Mouse (Mus musculus) 3T3-L1 (cell line): ENCODE data around the gene Prss57.

ENCODE experiments used
- DNase-seq: peaks from one replicate; pipeline ENCODE4 v3.0.0-alpha.2; 2015; ENCODE audit warnings: low read depth, low spot score

Gene Prss57

DNA sequence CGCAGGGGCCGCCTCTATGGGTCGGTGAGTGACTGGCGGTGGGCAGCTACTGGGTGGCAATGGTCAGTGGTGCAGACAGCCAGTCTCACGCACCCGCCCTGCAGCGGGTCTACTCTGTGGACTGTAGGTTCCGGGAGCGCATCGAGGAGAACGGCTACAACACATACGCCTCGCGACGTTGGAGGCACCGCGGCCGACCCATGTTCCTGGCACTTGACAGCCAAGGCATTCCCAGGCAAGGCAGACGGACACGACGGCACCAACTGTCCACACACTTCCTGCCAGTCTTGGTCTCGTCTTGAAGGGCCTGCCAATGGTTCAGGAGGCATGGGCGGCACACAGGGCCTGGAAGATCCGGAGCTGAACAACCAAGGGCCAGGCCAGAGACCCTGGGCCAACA is 34.1 kb downstream of the Prss57 start:
- DNase-seq, result no peak

DNA sequence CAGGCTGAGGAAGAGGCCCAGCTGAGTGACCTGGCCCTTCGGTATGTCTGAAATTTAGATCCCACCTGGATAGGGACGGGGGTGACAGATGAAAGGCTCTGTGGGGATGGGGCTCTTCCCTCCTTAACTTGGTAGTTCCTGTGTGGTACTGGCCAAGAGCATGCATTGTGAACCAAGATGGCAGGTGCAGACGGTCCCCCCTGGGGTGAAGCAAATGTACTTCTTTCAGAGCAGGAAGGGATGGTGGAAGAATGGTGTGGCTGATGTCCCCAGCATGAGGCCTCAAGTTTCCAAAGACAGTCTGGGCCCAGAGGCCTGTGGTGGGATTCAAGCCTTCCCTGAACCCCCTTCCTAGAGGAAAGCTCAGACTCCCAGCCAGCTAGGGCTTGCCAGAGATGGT is 34.9 kb downstream of the Prss57 start:
- DNase-seq, result no peak

- no peak for DNase-seq
Measured at GRCm38 (mm10) chr10:79754856-79755516, 35.8 kb downstream of the Prss57 start, which contains the start of gene Fgf22. Gene Fgf22, plus strand, starts transcription at chr10:79755076.

GRCm38 (mm10) chr10:79748496-79748895 is 42.3 kb downstream of the Prss57 start:
- peak; percentile 8 for DNase-seq

DNA sequence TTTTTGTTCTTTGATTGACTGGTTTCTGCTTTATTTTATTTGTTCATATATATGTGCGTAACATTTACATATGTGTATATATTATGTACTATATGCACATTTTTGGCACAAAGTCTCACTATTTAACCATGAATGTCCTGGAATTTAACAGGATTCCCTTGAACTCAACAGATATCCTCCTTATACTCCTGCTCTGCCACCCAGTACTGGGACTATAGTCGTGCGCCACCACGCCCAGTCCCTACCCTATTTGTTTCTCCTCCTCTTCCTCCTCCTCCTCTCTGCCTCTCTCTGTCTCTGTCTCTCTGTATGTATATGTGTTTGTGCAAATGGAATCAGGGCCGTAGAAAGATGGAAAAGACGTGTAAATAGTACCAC is 44.0 kb downstream of the Prss57 start:
- DNase-seq, result no peak

GRCm38 (mm10) chr10:79745898-79746773 is 44.6 kb downstream of the Prss57 start, which contains the start of gene Polrmt:
Gene Polrmt, minus strand, starts transcription at chr10:79746581.
- peak; percentile 99 for DNase-seq

- no peak for DNase-seq
Measured at GRCm38 (mm10) chr10:79745411-79745810, 45.4 kb downstream of the Prss57 start.

DNA sequence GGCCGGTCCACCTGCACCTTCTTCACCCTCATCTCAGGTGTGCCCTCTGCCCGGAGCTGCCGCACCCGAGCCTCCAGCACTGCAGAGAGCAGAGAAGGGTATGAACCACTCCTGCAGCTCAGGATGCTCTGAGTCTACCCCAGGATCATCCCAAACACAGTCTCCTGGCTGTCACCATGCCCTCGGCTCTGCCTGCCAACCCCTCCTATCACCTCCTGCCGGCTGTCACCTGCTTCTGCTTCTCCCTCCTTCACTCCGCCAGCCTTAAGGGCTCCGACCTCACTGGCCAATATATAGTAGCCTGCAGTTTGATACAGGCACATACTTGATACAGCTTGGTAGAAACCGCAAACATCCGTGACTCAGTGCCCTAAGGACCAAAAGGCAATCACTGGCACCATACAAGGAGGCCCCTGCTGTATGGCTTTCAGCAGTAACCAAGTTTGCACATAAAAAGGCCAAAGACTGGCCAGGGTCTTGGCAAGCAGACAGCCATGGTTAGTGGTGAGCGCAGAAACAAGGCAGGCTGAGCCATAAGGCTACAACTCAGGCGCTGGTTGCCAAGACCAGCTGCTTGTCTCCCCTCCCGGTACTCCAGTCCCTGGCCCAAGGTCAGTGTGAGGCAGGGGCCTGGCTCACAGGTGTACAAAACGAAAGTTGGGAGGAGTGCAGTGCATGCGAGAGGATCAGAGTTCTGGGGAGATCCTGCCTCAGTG is 47.0 kb downstream of the Prss57 start:
- DNase-seq, result no peak

DNA sequence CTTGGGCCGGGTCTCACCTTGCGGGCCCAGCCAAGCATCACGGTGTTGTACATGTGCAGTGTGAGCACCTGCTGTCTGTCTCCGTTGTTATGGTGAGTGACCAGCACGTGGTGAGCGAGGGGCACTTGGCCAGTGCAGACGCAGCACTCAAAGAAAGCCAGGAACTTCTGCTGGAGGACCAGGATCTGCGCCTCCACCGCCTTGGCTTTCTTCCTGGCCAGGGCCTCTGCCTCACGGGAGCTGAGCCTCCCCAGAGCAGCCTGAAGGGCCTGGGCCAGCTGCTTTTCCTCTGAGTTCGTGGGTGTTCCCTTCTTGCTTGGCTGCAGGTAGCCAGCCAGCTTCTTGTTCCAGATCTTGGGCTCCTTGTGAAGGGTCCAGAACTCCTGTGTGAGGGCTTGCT is 47.6 kb downstream of the Prss57 start:
- DNase-seq, result no peak

DNA sequence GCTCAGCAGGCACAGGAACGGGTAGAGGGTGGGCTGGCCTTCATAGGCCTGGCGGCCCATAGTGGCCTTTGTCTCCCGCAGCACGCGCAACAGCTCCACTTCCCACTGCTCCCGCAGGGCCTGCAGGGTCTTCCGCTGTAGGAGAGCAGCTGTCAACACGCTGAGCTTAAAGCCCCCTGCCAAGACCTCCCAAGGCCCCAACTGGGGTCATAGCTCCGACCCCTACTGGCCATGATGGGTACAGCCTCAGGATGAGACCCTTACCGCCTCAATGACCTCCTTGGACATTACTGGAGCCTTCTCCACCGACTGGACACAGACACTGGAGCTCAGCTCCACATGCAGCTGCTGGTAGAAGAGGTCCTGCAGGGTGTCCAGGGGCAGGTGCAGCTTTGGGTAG is 49.9 kb downstream of the Prss57 start:
- no peak for DNase-seq

DNA sequence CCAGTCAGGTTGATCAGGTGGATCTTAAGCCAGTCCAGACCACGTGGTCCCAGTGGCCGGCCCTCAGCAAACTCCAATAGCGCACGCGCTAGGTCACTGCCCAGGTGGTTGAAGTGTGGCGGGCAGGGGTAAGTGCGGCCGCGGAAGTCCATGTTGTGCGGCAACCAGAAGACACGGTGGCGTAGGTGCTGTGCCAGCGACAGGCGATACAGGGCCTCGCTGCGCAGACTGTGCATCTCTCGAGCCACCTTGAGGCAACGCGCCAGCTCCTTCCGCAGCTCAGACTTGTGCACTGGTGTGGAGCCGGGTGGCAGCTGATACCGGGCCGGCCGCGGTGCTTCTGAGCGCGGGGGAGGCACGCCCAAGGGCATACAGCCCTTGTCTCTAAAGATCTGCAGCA is 51.5 kb downstream of the Prss57 start:
- DNase-seq, result no peak

DNA sequence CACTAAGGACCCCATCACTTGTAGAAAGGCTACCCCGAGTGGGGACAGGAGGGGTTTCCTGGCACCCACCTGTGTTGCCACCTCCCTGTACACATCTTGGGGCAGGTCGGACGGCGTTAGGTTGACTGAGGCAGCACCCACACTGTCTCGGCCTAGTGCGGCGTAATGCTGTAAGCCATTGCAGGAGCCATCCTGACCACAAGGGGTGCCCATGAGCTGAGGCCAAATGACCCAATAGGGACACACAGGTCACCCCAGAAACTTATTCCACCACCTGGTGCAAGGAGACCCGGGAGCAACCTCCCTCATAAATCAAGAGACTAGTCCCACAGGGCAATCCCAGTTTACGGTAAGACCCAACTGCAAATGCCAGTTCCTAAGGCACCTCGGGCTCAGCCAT is 52.5 kb downstream of the Prss57 start:
- DNase-seq, result no peak

DNA sequence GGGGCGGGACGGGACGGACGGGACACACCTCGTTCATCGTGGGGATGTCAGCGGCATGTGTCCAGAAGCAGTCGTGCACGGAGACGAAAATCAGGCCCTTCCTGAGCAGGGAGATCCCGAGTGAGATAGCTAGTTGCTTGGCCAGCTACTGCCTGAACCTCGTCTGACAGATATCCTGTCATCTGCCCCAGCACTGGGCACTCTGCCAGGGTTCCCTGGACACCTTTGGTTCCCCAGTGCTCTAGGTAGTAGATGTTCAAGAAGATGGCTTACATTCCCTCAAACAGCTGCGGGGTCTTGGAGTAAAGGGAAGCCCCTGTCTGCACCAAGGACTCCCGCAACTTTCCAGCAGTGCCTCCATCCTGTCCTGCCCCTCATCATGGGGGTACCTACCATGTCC is 54.1 kb downstream of the Prss57 start:
- no peak for DNase-seq

GRCm38 (mm10) chr10:79735361-79735760 is 55.4 kb downstream of the Prss57 start:
- no peak for DNase-seq

DNA sequence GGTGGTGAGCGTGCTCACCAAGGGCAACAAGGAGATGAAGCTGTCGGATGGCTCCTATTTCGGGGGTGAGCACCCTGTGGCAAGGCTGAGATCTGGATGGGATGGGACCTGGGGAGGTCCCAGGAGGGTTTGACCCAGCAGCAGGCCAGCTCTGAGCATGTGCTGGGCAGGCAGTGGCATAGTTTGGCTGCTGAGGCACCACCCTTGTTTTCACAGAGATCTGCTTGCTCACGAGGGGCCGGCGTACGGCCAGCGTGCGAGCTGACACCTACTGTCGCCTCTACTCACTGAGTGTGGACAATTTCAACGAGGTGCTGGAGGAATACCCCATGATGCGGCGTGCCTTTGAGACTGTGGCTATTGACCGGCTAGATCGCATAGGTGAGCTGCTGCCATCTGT is 56.9 kb downstream of the Prss57 start:
- DNase-seq, result no peak

DNA sequence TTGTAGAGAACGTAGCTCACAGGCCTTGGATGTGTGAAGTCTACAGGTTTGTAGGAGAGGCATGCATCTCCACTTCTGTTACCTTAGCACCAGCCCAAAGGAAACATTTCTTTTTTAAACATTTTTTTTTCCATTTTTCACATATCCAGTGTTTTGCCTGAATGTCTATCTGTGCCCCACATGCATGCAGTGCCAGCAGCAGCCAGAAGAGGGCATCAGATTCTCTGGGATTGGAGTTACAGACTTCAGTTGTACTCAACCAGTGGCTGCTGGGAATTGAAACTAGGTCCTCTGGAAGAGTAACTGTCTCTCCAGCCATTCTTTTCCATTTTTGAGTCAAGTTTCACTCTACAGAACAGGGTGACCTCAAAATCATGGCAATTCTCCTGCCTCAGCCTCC is 58.3 kb downstream of the Prss57 start:
- no peak for DNase-seq
